Comparison of ENCODE assay signal across 24 mouse cellular contexts in the genomic region with DNA sequence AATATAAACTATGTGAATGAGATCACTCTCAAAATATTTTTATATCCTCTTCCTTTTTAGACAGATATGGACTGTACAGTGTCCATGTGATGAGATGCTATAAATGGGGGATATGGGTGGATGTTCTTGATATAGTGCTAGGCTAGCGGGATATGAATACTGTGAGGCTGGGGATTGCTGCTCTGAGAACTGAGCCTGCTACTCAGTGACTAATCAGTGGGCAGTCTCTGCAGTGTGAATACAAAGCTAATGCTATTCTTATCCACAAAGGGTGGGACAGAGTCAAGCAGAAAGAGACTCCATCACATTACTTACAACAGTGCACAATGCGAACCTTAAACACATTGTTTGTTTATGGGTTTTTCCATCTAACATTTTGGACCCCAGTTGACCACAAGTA.
DNase-seq lines count a peak whose midpoint lies in the region; TF ChIP-seq lines count a peak whose summit lies in the region.
"Had no signal": no experiment of that assay in that cellular context is flagged by ENCODE, and none has a peak within 500 bp of the region (broad histone marks: within the 10 kb centered on the region; RNA-seq: fewer than 3 reads in every experiment).

No protein-coding gene starts in this region.

- no peak for DNase-seq in gastrocnemius, adult 2 months
- no peak for DNase-seq in gastrocnemius, postnatal 14 days
- peak; percentile 55 for DNase-seq in 3T3-L1 (ENCODE audit: low read depth, low spot score)
- DNase-seq in brain, adult 2 months (ENCODE audit: low read depth, low spot score) = peak; percentile 65
- no peak for DNase-seq in adrenal gland, adult 8-10 months
- DNase-seq: adrenal gland, postnatal 10 days; adrenal gland, postnatal 36 days; cerebellum, adult 11 months; cerebellum, adult 2 months; cerebellum, adult 9-11 months; cerebellum, postnatal 25 days; forebrain, postnatal 0 days; gastrocnemius, postnatal 25 days; heart, adult 18-20 months; heart, postnatal 10 days; heart, postnatal 4 days had no signal

- intact Hi-C loops in gastrocnemius, adult 2 months (cut with DNase I) = no loop called here
- intact Hi-C loops in gastrocnemius, postnatal 14 days (cut with DNase I; ENCODE audit: low total_unique reads) = no loop called here

- peaks cover 3% of the 10 kb centered on the region; the same call in 1 of the 2 replicates for H3K4me1 ChIP-seq in olfactory bulb, adult 2 months (ENCODE audit: control insufficient read depth, insufficient read depth, low read length)
- H3K4me1 ChIP-seq: embryonic facial prominence, embryonic 12.5 days; heart, embryonic 12.5 days; heart, embryonic 15.5 days had no signal

- peak overlapping the region; percentile 67 for H3K27ac ChIP-seq in gastrocnemius, adult 2 months
- H3K27ac ChIP-seq in olfactory bulb, adult 2 months (ENCODE audit: insufficient read depth, low read depth, low read length) = peak overlapping the region; percentile 44; the same call in 1 of the 2 replicates
- H3K27ac ChIP-seq: embryonic facial prominence, embryonic 12.5 days; embryonic facial prominence, embryonic 15.5 days; heart, embryonic 15.5 days; hindbrain, embryonic 14.5 days; hindbrain, postnatal 0 days had no signal

- no peak overlapping the region for H3K4me3 ChIP-seq in gastrocnemius, adult 2 months
- H3K4me3 ChIP-seq in olfactory bulb, adult 2 months (ENCODE audit: insufficient read depth, low read depth, low read length) = no peak overlapping the region
- H3K4me3 ChIP-seq: embryonic facial prominence, embryonic 12.5 days; embryonic facial prominence, embryonic 15.5 days; erythroblast, embryonic 14.5 days; heart, embryonic 12.5 days; heart, embryonic 15.5 days had no signal

- WGBS in olfactory bulb, adult 2 months = 39% methylated on average over 2 of the region's 2 CpGs

- TF ChIP-seq CTCF in gastrocnemius, adult 2 months (IDR thresholded peaks at IDR 0.05) = no peak
- no peak for TF ChIP-seq CTCF in olfactory bulb, adult 2 months (IDR thresholded peaks at IDR 0.05; ENCODE audit: insufficient read depth, low read depth, low read length)

- no peak for TF ChIP-seq POLR2A in olfactory bulb, adult 2 months (IDR thresholded peaks at IDR 0.05; ENCODE audit: insufficient read depth, low read depth, low read length)

Comparison
In these comparisons a context has a peak if more than half of its experiments do, and no peak if none do; other contexts are left out.
1. DNase-seq: peak in 3T3-L1 (single experiment) and brain, adult 2 months (single experiment); none in gastrocnemius, adult 2 months (single experiment), gastrocnemius, postnatal 14 days (single experiment) and adrenal gland, adult 8-10 months (single experiment).